Mouse (Mus musculus) embryo, embryonic 10 days (tissue): ENCODE results near the gene Rgl2.

ENCODE experiments used
- DNase-seq: peaks from one replicate; pipeline ENCODE4 v3.0.0-alpha.2; 2015; ENCODE audit warnings: low spot score

Gene Rgl2

GRCm38 (mm10) chr17:33969394-33969793, 40.1 kb downstream of the Rgl2 start:
- no peak for DNase-seq

- DNase-seq, result peak; percentile 73
Measured at GRCm38 (mm10) chr17:33972691-33973090, 43.3 kb downstream of the Rgl2 start.

GRCm38 (mm10) chr17:33973572-33973971, 44.2 kb downstream of the Rgl2 start:
- no peak for DNase-seq

DNA sequence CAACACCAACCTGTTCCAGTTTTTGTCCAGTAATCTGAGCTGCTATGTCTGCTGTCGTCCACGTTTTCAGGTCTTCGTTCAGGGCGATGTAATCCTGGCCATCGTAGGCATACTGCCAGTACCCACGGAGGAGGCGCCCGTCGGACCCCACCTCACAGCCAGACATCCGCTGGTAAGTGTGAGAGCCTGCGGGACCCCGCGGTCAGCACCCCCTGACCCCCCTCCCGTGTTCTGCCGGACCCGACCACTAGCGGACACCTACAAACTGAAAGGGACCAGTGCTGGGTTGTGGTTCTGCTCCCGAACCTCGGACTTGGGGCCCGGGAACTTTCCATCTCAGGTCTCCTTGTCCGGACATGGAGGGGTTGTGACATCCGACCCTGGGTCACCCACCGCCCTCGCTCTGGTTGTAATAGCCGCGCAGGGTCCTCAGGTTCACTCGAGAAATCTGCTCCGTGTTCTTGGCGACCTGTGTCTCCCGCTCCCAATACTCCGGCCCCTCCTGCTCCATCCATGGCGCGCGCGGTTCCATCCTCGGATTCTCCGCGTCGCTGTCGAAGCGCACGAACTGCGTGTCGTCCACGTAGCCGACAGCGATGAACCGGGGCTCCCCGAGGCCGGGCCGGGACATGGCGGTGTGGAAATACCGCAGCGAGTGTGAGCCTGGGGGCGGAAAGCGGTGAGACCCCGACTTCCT, 48.7 kb downstream of the Rgl2 start:
- no peak for DNase-seq

GRCm38 (mm10) chr17:33978631-33979031, 49.3 kb downstream of the Rgl2 start:
- DNase-seq, result peak; percentile 75

DNA sequence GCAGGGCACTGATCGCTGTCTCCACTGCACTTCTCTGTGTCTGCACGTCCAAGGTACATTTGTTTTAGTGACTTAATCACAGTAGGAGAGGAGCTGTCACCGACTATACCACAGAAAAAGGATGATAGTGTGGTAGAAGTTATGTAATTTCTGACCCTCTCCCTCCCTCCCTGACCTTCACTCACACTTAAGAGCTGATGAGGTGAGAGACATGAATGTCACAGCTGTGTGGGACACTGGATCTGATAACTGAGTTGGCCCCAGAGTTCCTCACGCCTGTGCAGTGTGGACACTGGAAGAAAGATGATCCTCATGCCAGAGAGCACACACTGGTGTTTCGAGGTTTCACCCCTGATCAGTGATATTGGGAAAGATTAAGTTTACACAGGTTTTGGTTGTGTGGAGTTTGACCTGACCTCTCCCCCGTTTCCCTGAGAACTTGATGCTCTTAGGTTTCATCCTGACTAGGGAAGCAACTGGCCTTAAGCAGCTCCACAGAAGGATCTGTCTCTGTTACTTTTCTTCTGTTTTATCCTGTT, 50.2 kb downstream of the Rgl2 start:
- no peak for DNase-seq

DNA sequence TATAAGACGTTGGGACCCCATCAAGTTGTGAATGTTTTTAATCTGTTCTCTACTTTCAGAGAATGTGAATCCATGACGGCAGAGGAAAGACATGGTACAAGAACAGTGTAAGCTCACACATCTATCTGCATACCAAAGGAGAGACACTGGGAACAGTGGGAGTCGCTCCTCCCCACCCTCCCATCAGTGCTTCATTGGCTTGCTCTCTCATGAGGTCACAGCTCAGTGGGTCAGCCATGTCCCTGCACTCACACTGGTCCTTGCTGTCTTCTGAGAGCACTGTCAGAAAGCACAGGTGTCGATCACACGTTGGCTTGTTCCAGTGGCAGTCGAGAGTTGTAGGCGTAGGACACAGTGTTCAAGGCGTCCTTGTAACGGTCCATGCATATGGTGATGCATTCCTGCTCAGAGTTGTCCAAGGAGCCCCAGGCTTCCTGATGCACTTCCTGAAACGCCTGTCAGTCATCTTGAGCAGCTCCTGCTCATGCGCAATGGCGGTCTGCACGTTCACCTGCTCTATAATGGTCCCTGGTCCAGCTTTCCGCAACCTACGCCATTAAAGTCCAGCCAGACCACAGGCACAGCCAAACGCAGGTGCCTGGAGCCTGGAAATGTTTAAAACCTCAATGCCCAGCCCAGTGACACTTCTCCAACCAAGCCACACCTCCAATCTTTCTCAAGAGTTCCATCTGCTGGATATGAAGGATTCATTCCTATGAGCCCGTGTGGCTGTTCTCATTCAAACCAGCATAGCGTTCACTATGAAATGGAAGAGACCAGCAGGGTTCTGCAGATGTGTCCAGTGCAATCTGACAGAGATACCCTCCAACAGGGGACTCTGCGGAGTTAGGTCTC, 51.1 kb downstream of the Rgl2 start:
- DNase-seq, result no peak

DNA sequence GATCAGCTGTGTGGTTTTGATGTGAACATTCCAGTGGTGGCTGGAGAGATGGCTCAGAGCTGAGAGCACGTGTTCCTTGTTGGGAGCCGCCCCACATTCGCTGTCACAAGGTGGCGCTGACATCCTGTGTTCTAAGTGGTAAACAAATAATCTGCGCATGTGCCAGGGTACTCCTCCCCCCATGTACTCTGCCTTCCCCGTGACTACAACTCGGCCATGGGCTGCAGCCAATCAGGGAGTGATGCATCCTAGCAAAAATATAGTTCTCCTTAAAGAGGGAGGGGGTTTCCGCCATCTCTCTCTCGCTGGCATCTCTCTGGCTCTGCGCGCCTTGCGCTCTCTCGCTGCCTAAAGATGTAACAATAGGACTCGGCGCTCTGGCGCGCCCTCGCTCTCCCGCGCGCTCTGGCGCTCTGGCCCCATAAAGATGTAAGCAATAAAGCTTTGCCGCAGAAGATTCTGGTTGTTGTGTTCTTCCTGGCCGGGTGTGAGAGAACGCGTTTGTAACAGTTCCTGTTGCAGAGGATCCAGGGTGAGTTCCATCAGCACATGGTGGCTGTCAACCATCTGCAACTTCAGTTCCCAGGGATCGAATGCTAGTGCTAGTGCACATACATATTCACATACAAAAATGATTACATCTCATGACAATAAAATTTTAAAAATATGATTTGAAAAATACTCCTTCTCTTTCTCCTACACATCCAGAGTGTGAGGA, 52.0 kb downstream of the Rgl2 start:
- DNase-seq, result peak; percentile 99

GRCm38 (mm10) chr17:33982136-33982535, 52.8 kb downstream of the Rgl2 start:
- peak; percentile 60 for DNase-seq
